Mouse (Mus musculus) spleen, adult 2 months (tissue): Measurements from ENCODE around the gene Ptgds. TPM values are rescaled to one million over a fixed set of nuclear protein-coding genes. Genes with fewer than 3 reads are reported as not detected.

ENCODE experiments used
- DNase-seq, 2 experiments: peaks; one replicate each; pipeline versions ENCODE4 v3.0.0 to v3.0.0-alpha.2; 2012 to 2021; ENCODE audit warnings: low spot score in 2 of 2, low read depth in 1 of 2
- H3K27ac ChIP-seq: fragments of 200-500 bp; 2 replicates; pipeline ENCODE4 v1.5.1; 2012; ENCODE audit warnings: low read length, inconsistent platforms; ENCODE audit not compliant: insufficient read depth
- H3K27me3 ChIP-seq: fragments of 200-500 bp; 2 replicates; pipeline ENCODE4 v1.6.1; 2012; ENCODE audit warnings: mild to moderate bottlenecking, moderate library complexity, low read length, inconsistent platforms; ENCODE audit not compliant: control insufficient read depth, insufficient read depth
- H3K36me3 ChIP-seq: fragments of 200-500 bp; 2 replicates; pipeline ENCODE4 v1.6.1; 2012; ENCODE audit warnings: mild to moderate bottlenecking, low read length, inconsistent platforms; ENCODE audit not compliant: control insufficient read depth, insufficient read depth
- H3K4me1 ChIP-seq: fragments of 200-500 bp; 2 replicates; pipeline ENCODE4 v1.6.1; 2011; ENCODE audit warnings: inconsistent platforms; ENCODE audit not compliant: control insufficient read depth, insufficient read depth, insufficient read length
- H3K4me3 ChIP-seq: fragments of 200-500 bp; 2 replicates; pipeline ENCODE4 v1.5.1; 2011; ENCODE audit warnings: mild to moderate bottlenecking, inconsistent platforms; ENCODE audit not compliant: insufficient read depth, insufficient read length; ENCODE audit errors: extremely low read depth
- CTCF ChIP-seq: fragments of 200-500 bp; IDR thresholded peaks from 2 replicates; pipeline ENCODE4 v1.5.1; 2011; ENCODE audit warnings: mild to moderate bottlenecking, inconsistent platforms; ENCODE audit not compliant: insufficient read depth, insufficient read length, insufficient replicate concordance; ENCODE audit errors: extremely low read depth
- POLR2A ChIP-seq: fragments of 200-500 bp; IDR thresholded peaks from 2 replicates; pipeline ENCODE4 v1.6.1; 2011; ENCODE audit warnings: low read depth, low read length, inconsistent platforms
- WGBS: fragments of 180-500 bp; shearing (Covaris S2); methylation state at CpG from one replicate; pipeline ENCODE4 v1.1.7; 2018; 5-methylcytosine and 5-hydroxymethylcytosine counted together
- polyA plus RNA-seq: library from polyadenylated mRNA; depleted of rRNA; stranded (reverse); fragments of >200 nt; gene quantifications from 2 replicates; pipeline ENCODE4 v1.2.3, GENCODE M21; 2012

The Ptgds gene
- polyA plus RNA-seq, 1 experiment, result 7.8 TPM

- Histone ChIP-seq H3K36me3 (no peaks in the 10 kb centered on the region), H3K4me3 (no peak overlapping the region), H3K27ac (no peak overlapping the region), H3K4me1 (no peaks in the 10 kb centered on the region), H3K27me3 (no peaks in the 10 kb centered on the region)
- TF ChIP-seq POLR2A, result no peak
- TF ChIP-seq CTCF, result peak; percentile 79; the same call in 1 of the 2 replicates
- DNase-seq, result peak; percentile 47 to 59
- 15% methylated on average over 7 of the region's 7 CpGs for WGBS
Observed at GRCm38 (mm10) chr2:25482969-25483368, 13.1 kb upstream of the Ptgds start.

DNA sequence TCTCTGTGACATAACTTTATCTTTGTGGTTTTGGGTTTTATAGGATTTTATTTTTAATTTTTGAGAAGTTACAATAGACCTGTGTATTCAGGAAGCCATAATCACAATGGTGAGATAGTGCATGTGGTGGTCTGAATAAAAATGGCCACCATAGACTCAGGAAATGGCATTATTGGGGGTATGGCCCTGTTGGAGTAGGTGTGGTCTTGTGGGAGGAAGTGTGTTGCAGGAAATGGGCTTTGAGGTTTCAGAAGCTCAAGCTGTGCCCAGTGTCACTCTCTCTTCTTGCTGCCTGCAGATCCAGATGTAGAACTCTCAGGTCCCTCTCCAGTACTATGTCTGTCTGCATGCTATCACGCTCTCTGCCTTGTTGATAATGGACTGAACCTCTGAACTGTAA is 10.7 kb upstream of the Ptgds start:
- TF ChIP-seq POLR2A (no peak), CTCF (no peak)
- Histone ChIP-seq H3K36me3 (no peaks in the 10 kb centered on the region), H3K27me3 (no peaks in the 10 kb centered on the region), H3K4me1 (no peaks in the 10 kb centered on the region), H3K27ac (no peak overlapping the region), H3K4me3 (no peak overlapping the region)
- WGBS, result 84% methylated on average over 1 of the region's 1 CpGs
- no peak for DNase-seq

- no peak overlapping the region for H3K27ac ChIP-seq
- WGBS, result 72% methylated on average over 10 of the region's 10 CpGs
- DNase-seq, result no peak
- no peaks in the 10 kb centered on the region for H3K36me3 ChIP-seq
- H3K4me1 ChIP-seq, result no peaks in the 10 kb centered on the region
- TF ChIP-seq POLR2A (no peak), CTCF (no peak)
- H3K27me3 ChIP-seq, result no peaks in the 10 kb centered on the region
- H3K4me3 ChIP-seq, result no peak overlapping the region
Observed at GRCm38 (mm10) chr2:25479551-25480311, 9.9 kb upstream of the Ptgds start.

DNA sequence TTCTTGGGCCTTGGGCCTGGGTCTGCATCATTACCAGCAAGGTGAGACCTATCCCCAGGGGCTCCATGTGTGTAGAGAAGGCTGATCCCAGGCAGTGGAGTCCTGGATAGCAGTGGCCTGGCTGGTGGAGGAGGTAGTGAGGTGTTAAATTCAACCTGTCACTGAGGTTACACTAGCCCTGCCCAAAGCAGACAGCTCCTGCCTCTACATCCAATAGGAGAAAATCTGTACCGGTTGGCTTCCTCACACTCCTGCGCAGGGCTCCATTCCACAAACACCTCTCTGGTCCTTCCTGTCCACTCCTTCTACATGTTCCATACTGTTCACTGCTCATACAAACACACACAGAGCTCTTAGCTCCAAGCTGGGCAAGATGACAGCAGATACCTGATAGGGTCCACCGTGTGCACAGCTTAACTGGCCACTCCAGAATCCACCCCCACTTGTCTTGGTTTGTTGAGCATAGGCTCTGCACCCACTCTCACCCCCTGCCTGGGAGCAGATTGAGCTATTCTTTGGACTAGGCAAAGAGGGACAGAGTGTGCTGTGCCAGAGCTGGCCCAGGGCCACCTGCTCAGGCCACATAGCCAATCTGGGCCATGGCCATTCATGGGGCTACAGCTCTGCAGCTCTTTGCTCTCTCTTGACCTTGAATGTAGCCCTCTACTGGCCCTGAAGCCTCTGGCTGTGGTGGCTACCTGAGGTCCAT is 8.3 kb upstream of the Ptgds start:
- no peaks in the 10 kb centered on the region for H3K27me3 ChIP-seq
- H3K36me3 ChIP-seq, result no peaks in the 10 kb centered on the region
- no peak for DNase-seq
- no peak for TF ChIP-seq POLR2A
- TF ChIP-seq CTCF, result no peak
- WGBS, result 95% methylated on average over 3 of the region's 3 CpGs
- no peak overlapping the region for H3K4me3 ChIP-seq
- H3K4me1 ChIP-seq, result no peaks in the 10 kb centered on the region
- H3K27ac ChIP-seq, result no peak overlapping the region

- WGBS, result 87% methylated on average over 8 of the region's 8 CpGs
- no peaks in the 10 kb centered on the region for H3K36me3 ChIP-seq
- no peak overlapping the region for H3K27ac ChIP-seq
- DNase-seq, result no peak
- H3K4me3 ChIP-seq, result no peak overlapping the region
- H3K4me1 ChIP-seq, result no peaks in the 10 kb centered on the region
- no peaks in the 10 kb centered on the region for H3K27me3 ChIP-seq
- no peak for TF ChIP-seq CTCF
- no peak for TF ChIP-seq POLR2A
Observed at GRCm38 (mm10) chr2:25477541-25477940, 7.7 kb upstream of the Ptgds start.

- no peaks in the 10 kb centered on the region for H3K36me3 ChIP-seq
- no peak overlapping the region for H3K27ac ChIP-seq
- WGBS, result 93% methylated on average over 2 of the region's 2 CpGs
- TF ChIP-seq CTCF (no peak), POLR2A (no peak)
- no peak overlapping the region for H3K4me3 ChIP-seq
- no peak for DNase-seq
- H3K27me3 ChIP-seq, result no peaks in the 10 kb centered on the region
- H3K4me1 ChIP-seq, result no peaks in the 10 kb centered on the region
Observed at GRCm38 (mm10) chr2:25472550-25472949, 2.7 kb upstream of the Ptgds start.
